Mouse (Mus musculus): Measurements from ENCODE around the gene Tceal7.

Tceal7 gene

DNA sequence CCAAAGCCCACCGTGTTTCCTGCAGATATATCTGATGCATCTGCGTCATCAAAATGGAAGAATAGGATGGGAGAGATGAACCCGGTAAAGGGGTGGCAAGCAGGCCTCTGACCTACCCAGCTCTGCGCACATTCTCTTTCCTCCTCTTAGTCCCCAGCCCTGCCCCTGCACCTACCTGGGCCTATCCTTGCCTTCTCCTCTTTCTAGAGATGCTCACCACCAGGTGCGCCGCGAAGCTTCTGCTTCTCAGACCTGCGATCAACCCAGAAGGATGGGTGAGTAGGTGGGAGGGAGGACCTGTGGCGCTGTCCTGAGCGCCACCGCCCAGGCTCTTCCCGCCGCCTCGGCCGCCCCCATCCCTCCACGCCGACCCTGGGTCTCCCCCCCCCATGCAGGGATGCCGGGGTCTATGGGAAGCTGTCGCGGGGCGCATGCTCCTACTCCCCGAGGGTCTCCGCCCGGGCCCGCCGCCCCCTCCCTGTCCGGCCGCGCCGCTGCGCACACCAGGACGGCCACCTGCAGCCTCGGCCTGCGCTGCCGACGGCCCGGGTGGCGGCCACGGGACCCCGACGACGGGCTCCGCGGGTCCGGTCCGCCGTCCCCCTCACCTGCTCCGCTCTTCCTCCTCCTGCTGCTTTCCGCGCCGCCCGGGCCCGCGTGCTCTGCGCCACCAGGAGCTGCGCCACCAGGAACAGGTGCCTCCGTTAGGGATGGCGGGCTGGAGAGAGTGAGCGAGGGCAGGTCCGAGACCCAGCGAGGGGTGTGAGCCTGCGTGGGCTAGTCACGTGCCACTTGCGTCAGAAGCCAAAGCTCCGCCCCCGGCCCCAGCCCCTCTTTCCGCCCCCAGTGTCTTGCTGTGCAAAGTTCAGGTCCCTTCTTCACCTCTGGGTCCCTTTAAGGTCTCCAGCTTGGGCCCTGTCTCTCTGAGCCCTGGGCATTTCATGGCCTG, at the start of gene Tceal7, which contains the start of gene Bex1:
TSS of gene Tceal7 (plus strand) at position 51 of the 949 bp plus-strand sequence.
TSS of gene Bex1 (minus strand) at position 785 of the 949 bp plus-strand sequence.
- WGBS, result 9% methylated on average over 14 of the region's 67 CpGs

DNA sequence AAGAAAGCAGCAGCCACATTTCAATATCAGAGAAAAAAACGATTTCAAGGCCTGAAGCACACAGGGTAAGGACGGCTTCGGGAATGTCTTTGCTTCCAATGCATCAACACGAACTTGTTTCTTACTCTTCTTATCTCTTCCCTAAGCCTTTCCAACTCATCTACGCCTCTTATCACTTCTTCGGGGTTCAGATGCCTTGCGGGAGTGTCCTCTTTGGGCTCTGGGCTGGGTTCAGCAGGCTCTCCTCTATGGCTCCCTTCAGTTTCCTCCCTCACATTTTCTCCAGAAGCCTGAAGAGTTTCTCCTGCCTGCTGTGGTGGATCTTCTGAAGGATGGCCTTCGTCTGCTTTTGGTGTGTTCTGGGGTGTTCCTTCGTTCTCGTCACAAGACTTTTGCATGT, 44.0 kb upstream of the Tceal7 start:
- WGBS, result 56% methylated on average over 10 of the region's 10 CpGs

DNA sequence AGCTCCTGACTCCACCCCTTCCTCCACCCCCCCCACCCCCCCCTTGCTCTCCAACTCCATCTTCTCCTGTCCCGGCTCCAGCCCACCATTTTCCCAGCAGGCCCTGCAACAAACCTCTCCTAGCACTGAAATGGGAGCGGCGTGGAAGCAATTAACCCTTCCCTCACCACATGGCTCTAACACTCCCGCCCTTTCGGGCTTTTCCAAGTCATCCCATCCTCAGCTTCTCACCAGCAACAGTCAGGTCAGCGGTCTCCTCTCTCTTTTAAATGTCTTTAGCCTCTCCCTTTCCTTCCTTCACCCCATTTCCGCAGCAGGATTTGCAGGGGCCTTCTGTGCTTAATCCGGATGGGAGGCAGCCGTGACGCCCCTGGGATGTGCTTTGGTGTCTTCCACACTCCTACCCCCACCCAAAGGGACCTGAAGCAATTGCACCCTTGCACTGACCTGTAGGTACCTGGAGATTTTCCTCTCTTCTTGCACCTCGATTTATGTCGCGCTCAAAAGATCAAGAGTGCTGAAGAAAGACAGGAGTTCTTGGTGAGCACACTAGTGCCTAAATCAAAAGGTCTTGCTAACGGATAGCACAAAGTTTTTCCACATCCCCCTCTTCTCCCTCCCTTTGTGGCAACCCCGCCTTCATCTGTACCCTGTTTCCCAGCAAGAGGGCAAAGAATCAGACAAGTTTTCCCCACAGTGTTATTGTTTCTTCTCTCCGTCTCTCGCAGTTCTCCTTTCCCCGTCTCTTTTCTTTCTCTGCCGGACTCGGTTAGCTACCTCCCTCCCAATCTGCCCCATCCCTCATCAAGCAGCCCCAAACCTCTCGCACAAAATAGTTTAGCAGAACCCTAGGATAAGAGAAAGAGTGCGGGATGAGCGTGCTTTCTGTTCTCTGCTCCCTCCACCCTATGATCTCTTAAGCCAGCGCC, 43.1 kb upstream of the Tceal7 start:
- WGBS, result 5% methylated on average over 24 of the region's 24 CpGs

DNA sequence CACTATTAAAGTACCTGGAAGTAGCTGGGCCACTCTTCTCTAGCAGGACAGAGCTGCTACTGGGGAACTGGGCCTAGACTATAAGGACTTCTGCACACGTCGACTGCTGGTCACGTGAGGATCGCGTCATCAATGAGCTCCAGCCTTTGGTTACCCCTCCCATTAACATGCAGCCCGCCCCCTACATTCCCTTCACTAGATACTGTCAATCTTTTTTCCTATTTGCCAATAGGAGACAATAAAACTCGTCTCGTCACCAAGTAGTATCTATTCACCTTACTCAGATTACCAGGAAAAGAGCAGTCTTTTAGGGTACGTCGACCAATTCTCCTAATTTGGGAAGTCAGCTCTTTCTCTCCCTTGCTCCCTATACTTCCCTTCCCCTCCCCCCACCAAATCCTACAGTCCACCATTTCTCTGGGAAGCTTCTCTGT, 42.4 kb upstream of the Tceal7 start, which contains the start of gene Tceal8:
TSS of gene Tceal8 (minus strand) at position 225 of the 434 bp plus-strand sequence.
- WGBS, result 6% methylated on average over 10 of the region's 10 CpGs

DNA sequence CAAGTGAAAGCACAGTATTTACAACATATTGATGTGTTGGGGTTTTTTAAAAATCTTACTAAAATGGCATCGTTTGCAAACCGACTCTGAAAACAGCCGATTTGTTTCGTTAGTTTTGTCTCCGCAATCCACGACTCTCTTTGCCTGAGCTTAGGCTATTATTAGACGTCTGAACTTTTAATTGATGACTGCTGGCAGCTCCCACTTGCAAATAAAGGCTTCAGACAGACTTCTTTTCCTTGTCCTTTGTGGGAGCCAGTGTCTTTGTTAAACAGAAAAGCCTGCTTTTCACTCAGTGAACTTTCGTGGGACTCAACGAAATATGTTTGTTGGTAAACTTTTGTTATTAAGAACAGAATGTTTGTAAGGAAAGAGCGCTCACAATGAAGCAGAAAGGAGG, 41.8 kb upstream of the Tceal7 start:
- 6% methylated on average over 10 of the region's 10 CpGs for WGBS

DNA sequence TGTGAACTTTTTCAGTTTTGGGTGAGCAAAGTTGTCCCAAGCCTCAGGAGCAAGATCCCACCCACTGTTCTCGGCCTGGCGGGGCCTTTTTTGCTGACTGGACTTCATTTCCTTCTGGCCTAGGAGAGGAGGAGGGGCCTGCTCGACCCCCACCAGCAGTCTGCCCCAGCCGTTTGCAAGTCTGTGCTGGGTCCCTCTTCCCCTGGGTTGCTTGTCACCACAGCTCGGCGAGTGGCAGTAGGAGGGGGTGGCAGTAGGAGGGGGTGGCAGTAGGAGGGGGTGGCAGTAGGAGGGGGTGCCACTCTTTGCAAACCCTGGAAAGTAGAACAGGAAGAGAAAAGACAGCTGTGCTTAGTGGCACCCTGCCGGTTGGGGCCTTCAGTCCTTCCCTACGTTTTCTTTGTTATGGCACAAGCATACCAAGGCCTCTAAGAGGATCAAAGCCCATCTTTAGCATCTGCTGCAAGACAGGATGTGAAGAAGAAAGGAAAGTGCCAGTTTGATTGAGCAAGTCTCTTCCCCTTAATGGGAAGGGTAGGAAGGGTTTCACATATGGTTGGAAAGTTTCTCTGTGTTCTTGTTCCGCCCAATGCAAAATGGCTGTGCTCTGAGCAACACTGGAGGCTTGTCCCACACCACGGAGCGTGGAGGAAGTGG, 33.6 kb upstream of the Tceal7 start:
- WGBS, result 36% methylated on average over 11 of the region's 11 CpGs

DNA sequence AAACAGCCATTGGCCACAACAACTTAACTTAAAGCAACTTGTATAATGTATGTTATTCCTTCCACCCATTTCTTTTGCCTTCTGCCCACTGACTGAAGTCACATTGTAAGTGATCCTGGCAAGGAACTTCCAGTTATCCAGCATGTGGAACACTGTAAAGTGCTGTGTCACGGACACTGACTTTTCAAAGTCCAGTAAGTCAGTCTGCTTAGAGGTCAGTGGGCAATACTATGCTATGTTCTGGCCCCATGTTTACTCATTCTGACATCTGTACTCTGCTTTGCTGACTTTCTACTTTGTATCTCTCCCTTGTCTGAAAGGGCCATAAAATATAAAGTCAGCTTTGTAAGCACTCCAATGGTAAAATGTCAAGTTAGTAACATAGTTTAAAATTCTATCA, 31.5 kb upstream of the Tceal7 start:
- 96% methylated on average over 1 of the region's 1 CpGs for whole genome bisulfite sequencing

DNA sequence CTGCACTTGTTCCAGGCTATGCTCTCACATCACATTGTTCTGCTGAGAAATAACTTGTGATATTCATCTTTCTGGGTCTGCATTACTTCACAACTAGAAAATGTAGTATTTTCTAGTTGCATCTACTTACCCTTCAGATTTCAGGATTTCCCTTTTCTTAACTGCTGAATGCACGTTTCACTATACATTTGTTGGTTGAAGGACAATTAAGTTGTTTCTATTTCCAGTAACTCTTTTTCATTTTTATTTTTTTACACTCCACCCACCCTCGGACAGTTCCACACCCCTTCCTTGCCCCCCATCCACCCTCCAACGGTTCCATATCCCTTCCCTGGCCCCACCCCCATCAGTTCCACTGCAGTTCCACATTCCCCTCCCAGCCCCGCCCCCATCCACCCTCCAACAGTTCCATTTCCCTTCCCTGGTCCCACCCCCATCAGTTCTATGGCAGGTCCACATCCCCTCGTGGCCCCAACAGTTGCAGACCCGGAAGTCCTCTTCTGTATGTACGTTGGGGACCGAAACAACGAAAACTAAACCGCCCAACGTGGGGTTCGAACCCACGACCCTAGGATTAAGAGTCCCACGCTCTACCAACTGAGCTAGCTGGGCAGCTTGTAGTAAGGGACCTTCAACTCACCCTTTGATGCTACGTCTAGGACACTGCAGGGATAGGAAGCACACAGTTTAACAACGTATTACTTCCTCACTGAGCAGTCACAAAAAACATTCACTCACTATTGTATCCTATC, 19.2 kb upstream of the Tceal7 start:
- 79% methylated on average over 16 of the region's 16 CpGs for WGBS

DNA sequence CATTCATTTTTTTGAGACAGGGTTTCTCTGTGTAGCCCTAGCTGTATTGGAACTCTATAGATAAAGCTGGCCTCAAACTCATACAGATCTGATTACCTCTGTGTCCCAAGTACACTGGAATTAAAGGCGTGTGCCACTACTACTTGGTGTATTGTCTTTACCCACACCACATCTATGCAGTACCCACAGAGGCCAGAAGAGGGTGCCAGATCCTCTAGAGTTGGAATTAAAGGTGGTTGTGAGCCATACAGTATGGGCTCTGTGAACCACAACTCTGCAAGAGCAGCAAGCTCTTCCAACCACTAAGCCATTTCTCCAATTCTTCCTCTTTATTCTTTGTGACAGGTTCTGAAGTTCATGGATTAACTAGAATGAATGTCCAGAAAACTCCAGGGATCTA, 17.7 kb upstream of the Tceal7 start:
- WGBS, result 36% methylated on average over 1 of the region's 1 CpGs

DNA sequence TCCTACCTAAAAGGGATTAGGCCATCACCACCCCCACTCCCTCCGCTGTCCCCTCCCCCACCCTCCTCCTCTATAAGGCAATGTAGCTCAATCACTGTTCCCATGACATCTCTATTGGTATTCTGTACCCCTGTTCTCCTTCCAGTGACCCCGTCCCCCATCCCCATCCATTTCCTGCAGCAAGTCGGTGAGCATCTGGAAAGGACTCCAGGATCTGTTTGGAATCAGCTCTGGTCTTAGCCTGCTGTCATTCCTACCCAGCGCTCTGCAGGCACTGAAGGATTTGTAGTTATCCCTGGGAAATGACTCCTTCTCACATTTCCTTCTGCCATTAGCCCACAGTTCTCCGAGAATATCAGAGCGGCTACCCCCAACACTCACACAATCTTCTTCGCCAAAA, 11.3 kb upstream of the Tceal7 start:
- WGBS, result 2% methylated on average over 7 of the region's 7 CpGs

DNA sequence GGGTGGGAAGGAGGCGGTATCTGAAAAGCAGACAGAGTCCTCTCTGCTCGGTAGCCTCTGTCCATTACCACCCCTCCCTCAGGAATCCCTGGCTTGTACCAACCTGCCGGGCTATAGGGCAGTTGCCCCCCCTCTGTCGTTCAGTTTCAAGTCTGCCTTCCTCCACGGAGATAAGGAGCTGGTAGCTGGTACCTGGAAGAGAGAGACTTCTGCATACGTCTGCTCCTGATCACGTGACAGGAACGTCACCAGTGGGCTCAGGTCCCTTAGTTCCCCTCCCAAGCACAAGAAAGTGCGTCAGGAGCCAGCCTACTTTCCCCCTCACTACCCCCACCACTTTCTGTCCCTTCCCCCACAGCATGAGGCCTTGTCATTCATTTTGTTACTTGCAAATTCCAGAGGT, 10.9 kb upstream of the Tceal7 start, which contains the start of gene Tceal5:
TSS of gene Tceal5 (minus strand) at position 213 of the 403 bp plus-strand sequence.
- WGBS, result 4% methylated on average over 9 of the region's 9 CpGs

DNA sequence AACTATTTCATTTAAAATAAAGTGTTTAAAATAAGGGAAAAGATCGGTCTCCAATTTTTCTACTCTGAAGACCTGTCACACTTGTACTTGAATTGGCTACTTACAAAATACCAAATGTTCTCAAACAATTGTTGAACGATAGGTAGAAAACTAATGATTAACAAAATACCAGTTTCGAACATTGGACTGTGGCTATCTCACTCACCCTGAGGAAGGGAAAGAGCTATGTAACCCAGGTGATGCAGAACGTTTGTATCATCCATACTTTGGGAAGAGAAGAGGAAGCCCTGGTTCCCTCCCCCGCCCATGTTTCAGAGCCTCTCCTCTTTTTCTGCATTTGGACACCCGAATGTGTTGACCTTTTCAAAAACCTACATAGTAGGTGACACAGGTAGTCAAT, 10.2 kb upstream of the Tceal7 start:
- WGBS, result 79% methylated on average over 6 of the region's 6 CpGs

DNA sequence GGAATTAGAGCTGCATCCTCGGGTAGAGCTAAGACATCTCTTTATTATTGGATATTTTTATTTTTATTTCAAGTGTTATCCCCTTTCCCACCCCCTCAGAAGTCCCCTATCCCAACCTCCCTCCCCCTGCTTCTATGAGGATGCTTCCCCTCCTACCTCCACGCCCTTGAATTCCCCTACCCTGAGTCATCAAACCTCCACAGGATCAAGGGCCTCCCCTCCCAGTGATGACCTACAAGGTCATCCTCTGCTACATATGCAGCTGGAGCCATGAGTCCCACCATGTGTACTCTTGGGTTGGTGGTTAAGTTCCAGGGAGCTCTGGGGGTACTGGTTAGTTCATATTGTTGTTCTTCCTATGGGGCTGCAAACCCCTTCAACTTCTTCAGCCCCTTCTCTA, 1.2 kb upstream of the Tceal7 start:
- 80% methylated on average over 2 of the region's 2 CpGs for WGBS

DNA sequence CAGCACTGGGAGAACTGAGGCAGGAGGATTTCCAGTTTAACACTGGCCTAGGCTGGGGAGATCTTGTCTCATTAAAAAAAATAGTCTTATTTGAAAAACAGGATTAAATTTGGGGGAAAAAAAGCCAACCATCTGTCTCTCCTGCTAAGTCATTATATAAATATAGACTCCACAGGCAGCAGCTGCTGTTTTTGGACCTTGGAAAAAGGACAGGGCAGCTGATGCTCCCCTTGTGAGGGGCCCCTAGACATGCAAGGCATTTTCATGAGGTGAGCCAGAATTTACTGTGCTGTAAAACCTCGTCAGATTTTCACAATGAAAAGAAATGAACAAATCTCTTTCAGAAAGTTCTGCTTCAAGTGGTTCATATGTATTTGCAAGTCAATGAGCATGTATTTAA, 1.7 kb downstream of the Tceal7 start:
- WGBS, result 26% methylated on average over 1 of the region's 1 CpGs

DNA sequence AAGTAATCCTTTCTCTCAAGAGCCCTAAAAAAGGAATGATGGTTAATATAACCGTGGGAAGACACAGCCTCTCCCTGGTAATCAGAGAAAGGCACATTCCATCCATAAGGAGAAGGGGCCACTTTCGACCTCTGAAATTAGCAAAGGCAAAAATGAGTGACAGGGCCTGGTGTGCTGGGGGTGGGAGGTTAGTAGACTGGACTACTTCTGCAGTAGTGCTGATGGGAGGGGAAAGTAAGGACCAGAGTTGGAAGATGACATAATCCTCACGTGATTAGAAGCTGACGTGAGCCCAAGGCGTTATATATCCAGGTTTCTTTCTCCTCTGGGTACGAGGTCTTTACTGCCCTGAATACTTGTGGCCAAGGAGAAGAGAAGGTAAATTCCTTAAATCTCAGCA, 9.1 kb downstream of the Tceal7 start:
- WGBS, result 79% methylated on average over 6 of the region's 6 CpGs

DNA sequence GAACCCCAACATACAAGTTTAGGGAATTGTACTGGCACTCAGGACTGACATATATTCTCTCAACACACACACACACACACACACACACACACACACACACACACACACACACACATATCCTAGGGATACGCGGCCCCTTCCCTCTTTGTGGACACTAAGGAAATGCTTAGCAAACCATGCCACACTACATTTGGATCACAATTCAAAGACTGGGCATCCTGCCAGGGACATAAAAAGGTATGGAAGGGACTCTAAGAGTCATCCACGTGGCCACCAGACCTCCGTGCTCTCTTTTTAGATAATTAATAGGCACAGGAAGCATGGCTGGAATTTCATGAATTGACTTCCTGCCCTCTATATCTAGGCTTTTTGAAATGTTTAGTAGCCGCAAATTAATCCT, 13.2 kb downstream of the Tceal7 start:
- WGBS, result 63% methylated on average over 5 of the region's 5 CpGs

DNA sequence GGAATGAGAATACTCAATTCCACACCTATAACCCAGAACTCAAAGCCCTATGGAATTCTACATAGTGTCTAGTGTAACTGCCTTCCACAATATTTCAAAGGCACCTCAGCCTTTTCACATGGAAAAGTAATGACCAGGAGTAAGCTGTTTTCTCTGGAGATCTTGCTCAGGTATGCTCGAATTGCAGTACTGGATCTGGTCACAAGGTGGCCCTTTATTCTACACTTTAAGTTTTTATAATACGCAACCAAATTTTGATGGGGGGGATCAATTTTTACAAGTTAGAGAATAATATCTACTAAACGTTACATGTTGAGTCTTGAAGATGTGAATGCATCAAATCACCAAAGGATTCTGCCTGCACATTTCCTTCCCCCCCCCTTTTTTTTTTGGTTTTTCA, 23.5 kb downstream of the Tceal7 start:
- 25% methylated on average over 3 of the region's 3 CpGs for WGBS

DNA sequence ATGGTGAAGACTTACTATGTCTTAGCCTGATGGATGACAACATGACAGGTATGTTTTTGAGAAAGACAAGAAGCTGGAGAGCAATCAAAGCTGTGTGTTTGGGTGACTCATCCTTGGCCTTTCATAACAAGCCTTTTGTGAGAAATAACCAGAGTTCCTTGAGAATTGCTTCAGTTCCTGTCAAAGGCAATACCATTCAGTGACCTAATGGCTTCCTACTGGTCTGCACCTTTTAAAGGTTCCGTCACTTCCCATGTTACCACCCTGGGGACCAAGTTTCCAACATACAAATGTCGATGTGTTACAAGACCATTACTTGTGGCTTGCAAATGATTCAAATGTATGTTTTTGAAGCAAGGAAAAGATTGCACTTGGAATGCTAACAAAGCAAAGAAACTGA, 28.6 kb downstream of the Tceal7 start:
- 89% methylated on average over 2 of the region's 2 CpGs for WGBS

DNA sequence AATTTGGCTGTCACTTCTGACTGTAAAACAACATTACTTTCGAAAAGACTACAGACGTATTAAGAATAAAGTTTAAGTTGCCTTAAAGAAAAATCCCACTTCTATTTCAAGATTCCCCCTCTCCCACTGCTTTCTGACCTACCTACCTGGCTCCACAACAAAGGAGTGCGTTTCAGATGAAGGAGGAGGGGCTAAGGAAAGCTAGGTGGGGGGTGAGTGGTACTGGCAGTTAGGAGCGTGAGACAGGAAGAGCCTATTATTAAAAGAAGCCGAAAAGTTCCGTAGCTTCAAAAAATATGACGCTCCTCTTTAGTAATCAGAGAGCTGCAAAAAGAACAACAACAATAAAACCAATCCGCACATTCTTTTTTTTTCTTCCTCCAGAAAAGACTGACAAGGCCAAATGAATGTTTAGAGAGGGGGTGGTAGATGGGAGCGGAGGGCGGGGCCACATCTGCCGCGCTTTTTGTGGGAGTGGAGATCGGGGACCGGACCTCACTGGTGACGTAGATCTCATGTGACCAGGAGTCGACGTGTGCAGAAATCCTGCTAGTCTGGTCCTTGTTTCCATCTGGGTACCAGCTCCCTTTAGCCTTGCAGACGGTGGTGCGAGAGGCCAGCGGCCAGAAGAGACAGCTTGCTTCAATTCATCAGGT, 30.1 kb downstream of the Tceal7 start, which contains the start of gene Tceal9:
TSS of gene Tceal9 (plus strand) at position 506 of the 656 bp plus-strand sequence.
- 5% methylated on average over 20 of the region's 20 CpGs for WGBS

DNA sequence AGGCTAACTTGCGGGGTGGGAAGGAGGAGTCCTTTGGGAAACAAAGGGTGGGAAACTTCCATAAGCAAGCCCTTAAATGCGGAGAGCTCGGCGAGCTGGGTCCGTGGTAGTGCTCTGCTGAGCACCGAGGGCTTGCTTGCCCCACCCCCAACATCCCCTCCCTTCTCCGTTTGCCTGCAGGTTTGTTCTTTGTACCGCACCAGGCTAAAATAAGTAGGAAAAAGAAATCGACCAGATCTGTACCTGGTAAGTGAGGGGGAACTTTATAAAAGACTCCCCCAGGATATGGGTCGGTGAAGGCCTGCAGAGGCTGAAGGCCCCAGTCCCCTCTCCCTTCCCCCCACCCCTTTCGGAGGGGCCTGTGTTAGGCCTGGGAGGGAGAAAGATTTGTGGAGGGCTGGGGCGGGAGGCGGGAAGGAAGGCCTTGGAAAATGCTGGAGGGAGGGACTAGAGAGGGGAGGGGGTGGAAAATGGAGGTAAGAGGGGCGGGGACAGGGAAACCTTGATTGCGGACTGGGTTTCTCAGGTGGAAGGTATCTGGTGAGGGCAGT, 31.0 kb downstream of the Tceal7 start:
- WGBS, result 6% methylated on average over 14 of the region's 15 CpGs

Measured in cerebral cortex, adult 2 months (tissue).